Mouse (Mus musculus) layer of hippocampus, adult 2 months (tissue): ENCODE measurements around the gene Gcnt1. TPM values are rescaled to one million over a fixed set of nuclear protein-coding genes. Genes with fewer than 3 reads are reported as not detected.

ENCODE experiments used
- DNase-seq, 2 experiments: peaks; one replicate each; pipeline ENCODE4 v3.0.0; 2022; ENCODE audit warnings: low spot score in 2 of 2
- H3K27ac ChIP-seq: fragments of 200-600 bp; 2 replicates; pipeline ENCODE4 v1.8.1; 2022
- H3K4me3 ChIP-seq: fragments of 200-600 bp; 2 replicates; pipeline ENCODE4 v1.8.1; 2022; ENCODE audit warnings: mild to moderate bottlenecking
- CTCF ChIP-seq: fragments of 200-600 bp; conservative IDR thresholded peaks from 2 replicates; pipeline ENCODE4 v1.8.1; 2022; ENCODE audit warnings: antibody characterized with exemption, mild to moderate bottlenecking, moderate library complexity
- total RNA-seq, 2 experiments: library from RNA; stranded (reverse); gene quantifications; 2 replicates each; pipeline ENCODE4 v1.2.3; 2021

The Gcnt1 gene
- total RNA-seq, 2 experiments from 2014 or later = 3.0 to 4.7 TPM

- no peak for DNase-seq
- TF ChIP-seq CTCF = no peak
- H3K4me3 ChIP-seq = no peak overlapping the region
- H3K27ac ChIP-seq = no peak overlapping the region
Measured at GRCm38 (mm10) chr19:17392866-17393265, 20.2 kb upstream of the Gcnt1 start.

- DNase-seq = peak; percentile 18 to 27
- TF ChIP-seq CTCF = peak; percentile 86
- no peak overlapping the region for H3K4me3 ChIP-seq
- H3K27ac ChIP-seq = no peak overlapping the region
Measured at GRCm38 (mm10) chr19:17388404-17388803, 15.8 kb upstream of the Gcnt1 start.

- no peak for DNase-seq
- Histone ChIP-seq H3K27ac (no peak overlapping the region), H3K4me3 (no peak overlapping the region)
- no peak for TF ChIP-seq CTCF
Measured at GRCm38 (mm10) chr19:17386424-17386823, 13.8 kb upstream of the Gcnt1 start.

- TF ChIP-seq CTCF = no peak
- no peak overlapping the region for H3K4me3 ChIP-seq
- DNase-seq = no peak
- no peak overlapping the region for H3K27ac ChIP-seq
Measured at GRCm38 (mm10) chr19:17385426-17385825, 12.8 kb upstream of the Gcnt1 start.

GRCm38 (mm10) chr19:17385022-17385421, 12.4 kb upstream of the Gcnt1 start:
- Histone ChIP-seq H3K4me3 (no peak overlapping the region), H3K27ac (no peak overlapping the region)
- DNase-seq = no peak
- no peak for TF ChIP-seq CTCF

GRCm38 (mm10) chr19:17382807-17383397, 10.3 kb upstream of the Gcnt1 start:
- Histone ChIP-seq H3K4me3 (no peak overlapping the region), H3K27ac (no peak overlapping the region)
- no peak for TF ChIP-seq CTCF
- DNase-seq = no peak

GRCm38 (mm10) chr19:17380549-17380948, 7.9 kb upstream of the Gcnt1 start:
- DNase-seq = no peak
- no peak for TF ChIP-seq CTCF
- H3K4me3 ChIP-seq = no peak overlapping the region
- no peak overlapping the region for H3K27ac ChIP-seq

GRCm38 (mm10) chr19:17378845-17379244, 6.2 kb upstream of the Gcnt1 start:
- no peak overlapping the region for H3K4me3 ChIP-seq
- DNase-seq = no peak
- no peak for TF ChIP-seq CTCF
- no peak overlapping the region for H3K27ac ChIP-seq

- Histone ChIP-seq H3K27ac (no peak overlapping the region), H3K4me3 (no peak overlapping the region)
- no peak for DNase-seq
- no peak for TF ChIP-seq CTCF
Measured at GRCm38 (mm10) chr19:17369581-17369980, 3.1 kb downstream of the Gcnt1 start.

- no peak overlapping the region for H3K27ac ChIP-seq
- no peak for TF ChIP-seq CTCF
- H3K4me3 ChIP-seq = no peak overlapping the region
- no peak for DNase-seq
Measured at GRCm38 (mm10) chr19:17368557-17368956, 4.1 kb downstream of the Gcnt1 start.

- no peak for DNase-seq
- TF ChIP-seq CTCF = no peak
Measured at GRCm38 (mm10) chr19:17366364-17367090, 6.1 kb downstream of the Gcnt1 start.

GRCm38 (mm10) chr19:17364741-17365140, 7.9 kb downstream of the Gcnt1 start:
- TF ChIP-seq CTCF = peak; percentile 78
- peak; percentile 6 to 50 for DNase-seq

More at GRCm38 (mm10) chr19:17366364-17367090, 6.1 kb downstream of the Gcnt1 start:
- no peak overlapping the region for H3K27ac ChIP-seq
- H3K4me3 ChIP-seq = no peak overlapping the region

GRCm38 (mm10) chr19:17361181-17361580, 11.5 kb downstream of the Gcnt1 start:
- no peak overlapping the region for H3K27ac ChIP-seq
- DNase-seq = no peak
- TF ChIP-seq CTCF = no peak

More at GRCm38 (mm10) chr19:17364741-17365140, 7.9 kb downstream of the Gcnt1 start:
- no peak overlapping the region for H3K27ac ChIP-seq
- H3K4me3 ChIP-seq = no peak overlapping the region

More at GRCm38 (mm10) chr19:17361181-17361580, 11.5 kb downstream of the Gcnt1 start:
- no peak overlapping the region for H3K4me3 ChIP-seq
